Mouse (Mus musculus) myocyte (in vitro differentiated cells): ENCODE measurements around the gene Tmigd3.

Experiments
- CEBPB ChIP-seq: IDR thresholded peaks from 2 replicates; pipeline ENCODE4 v1.6.1; 2011; ENCODE audit warnings: mild to moderate bottlenecking, moderate library complexity; ENCODE audit not compliant: poor library complexity, insufficient read depth, severe bottlenecking
- MAX ChIP-seq: IDR thresholded peaks from one replicate; pipeline ENCODE4 v1.6.1; 2011; ENCODE audit warnings: low read depth, mild to moderate bottlenecking, control low read depth
- MYOD1 ChIP-seq, 3 experiments: IDR thresholded peaks; one replicate each; pipeline ENCODE4 v1.6.1; 2011; ENCODE audit warnings: control low read depth in 2 of 3, low read depth in 2 of 3, mild to moderate bottlenecking in 2 of 3, moderate library complexity in 1 of 3; ENCODE audit not compliant: insufficient read length in 2 of 3, control insufficient read depth in 1 of 3
- MYOG ChIP-seq, 3 experiments: IDR thresholded peaks; one replicate each; pipeline ENCODE4 v1.6.1; 2011; ENCODE audit warnings: control low read depth in 2 of 3, low read depth in 2 of 3, mild to moderate bottlenecking in 2 of 3; ENCODE audit not compliant: insufficient read length in 2 of 3, control insufficient read depth in 1 of 3, insufficient read depth in 1 of 3
- POLR2A ChIP-seq: IDR thresholded peaks from one replicate; pipeline ENCODE4 v1.6.1; 2011; ENCODE audit warnings: low read depth, mild to moderate bottlenecking, control low read depth, moderate library complexity; ENCODE audit not compliant: insufficient read length
- POLR2AphosphoS2 ChIP-seq: IDR thresholded peaks from one replicate; pipeline ENCODE4 v1.6.1; 2011; ENCODE audit warnings: low read depth, control low read depth; ENCODE audit not compliant: insufficient read length
- TCF12 ChIP-seq: IDR thresholded peaks from one replicate; pipeline ENCODE4 v1.6.1; 2011; ENCODE audit warnings: mild to moderate bottlenecking, control low read depth; ENCODE audit not compliant: poor library complexity, insufficient read depth, severe bottlenecking
- USF1 ChIP-seq: IDR thresholded peaks from one replicate; pipeline ENCODE4 v1.6.1; 2011; ENCODE audit warnings: low read depth, mild to moderate bottlenecking, control low read depth, moderate library complexity

DNA sequence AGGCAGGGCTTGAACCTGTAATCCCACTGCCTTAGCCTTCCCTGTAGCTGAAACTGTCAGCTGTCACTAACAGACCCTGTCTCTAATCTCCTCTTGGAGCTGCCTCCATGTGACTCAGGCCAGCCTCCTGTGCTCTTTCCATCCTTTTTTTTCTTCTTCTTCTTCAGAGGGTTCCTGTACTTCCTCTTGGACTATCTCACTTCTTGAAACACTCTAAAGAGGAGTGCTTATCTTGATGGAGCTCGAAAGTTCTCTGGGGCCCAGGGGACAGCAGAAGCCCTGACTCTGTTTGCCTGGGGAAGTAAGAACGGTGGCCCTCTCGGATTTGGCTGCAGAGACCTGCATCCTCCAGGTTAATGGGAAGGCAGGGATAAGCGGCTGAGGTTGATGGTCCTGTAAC lies 33.5 kb downstream of the Tmigd3 start:
- no peak for TF ChIP-seq POLR2A
- TF ChIP-seq MYOG (IDR thresholded peaks at IDR 0.05; ENCODE audit: control insufficient read depth in 1 of 3, insufficient read depth in 1 of 3, insufficient read length in 2 of 3, low read depth in 2 of 3), result no peak
- TF ChIP-seq POLR2AphosphoS2, result no peak
- TF ChIP-seq MAX, result no peak
- TF ChIP-seq TCF12, result no peak
- TF ChIP-seq USF1, result no peak
- TF ChIP-seq CEBPB, result no peak
- no peak for TF ChIP-seq MYOD1 (IDR thresholded peaks at IDR 0.05; ENCODE audit: control insufficient read depth in 1 of 3, insufficient read length in 2 of 3, low read depth in 2 of 3)
